In the genomic region with DNA sequence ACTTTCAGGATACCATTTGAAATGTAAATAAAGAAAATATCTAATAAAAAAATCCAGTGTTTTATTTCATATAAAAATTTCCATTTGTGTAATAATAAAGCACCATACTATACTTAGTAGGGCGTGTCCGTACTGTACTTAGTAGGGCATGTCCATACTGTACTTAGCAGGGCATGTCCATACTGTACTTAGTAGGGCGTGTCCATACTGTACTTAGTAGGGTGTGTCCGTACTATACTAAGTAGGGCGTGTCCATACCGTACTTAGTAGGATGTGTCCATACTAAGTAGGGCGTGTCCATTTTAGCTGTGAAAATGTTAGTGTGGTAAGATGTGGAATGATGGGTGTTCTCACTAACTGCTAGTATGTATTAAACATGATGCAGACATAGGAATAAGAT, we compare ENCODE assay signal across 20 mouse cellular contexts.
A peak's percentile ranks its signal among the peaks of the same experiment; 100 is the strongest.
DNase-seq lines count a peak whose midpoint lies in the region; ATAC-seq and TF ChIP-seq lines count a peak whose summit lies in the region.
"Had no signal": no experiment of that assay in that cellular context is flagged by ENCODE, and none has a peak within 500 bp of the region (broad histone marks: within the 10 kb centered on the region; RNA-seq: fewer than 3 reads in every experiment).

No protein-coding gene starts in this region.

- H3K36me3 ChIP-seq in heart, embryonic 12.5 days, result no peaks in the 10 kb centered on the region
- H3K36me3 ChIP-seq in heart, adult 2 months (ENCODE audit: control insufficient read depth, insufficient read depth, low read length), result no peaks in the 10 kb centered on the region
- H3K36me3 ChIP-seq in limb, embryonic 13.5 days, result no peaks in the 10 kb centered on the region
- no peaks in the 10 kb centered on the region for H3K36me3 ChIP-seq in limb, embryonic 10.5 days
- no peaks in the 10 kb centered on the region for H3K36me3 ChIP-seq in stomach, embryonic 16.5 days (ENCODE audit: control insufficient read depth, insufficient read depth, low read length)
- H3K36me3 ChIP-seq in stomach, postnatal 0 days (ENCODE audit: control insufficient read depth, insufficient read depth, low read length), result no peaks in the 10 kb centered on the region
- H3K36me3 ChIP-seq in forebrain, embryonic 15.5 days, result no peaks in the 10 kb centered on the region
- H3K36me3 ChIP-seq: embryonic facial prominence, embryonic 15.5 days; heart, embryonic 10.5 days; heart, embryonic 15.5 days had no signal

- TF ChIP-seq POLR2A in heart, adult 2 months (IDR thresholded peaks at IDR 0.05; ENCODE audit: insufficient read depth, low read depth, low read length), result no peak

- no peak overlapping the region for H3K27ac ChIP-seq in heart, embryonic 12.5 days (ENCODE audit: poor library complexity, severe bottlenecking)
- H3K27ac ChIP-seq in heart, adult 2 months, result no peak overlapping the region
- no peak overlapping the region for H3K27ac ChIP-seq in limb, embryonic 13.5 days
- no peak overlapping the region for H3K27ac ChIP-seq in limb, embryonic 10.5 days
- H3K27ac ChIP-seq in stomach, embryonic 16.5 days (ENCODE audit: low read length), result no peak overlapping the region
- no peak overlapping the region for H3K27ac ChIP-seq in stomach, postnatal 0 days (replicated peaks)
- no peak overlapping the region for H3K27ac ChIP-seq in forebrain, embryonic 15.5 days (replicated peaks)
- H3K27ac ChIP-seq: embryonic facial prominence, embryonic 15.5 days; gastrocnemius, adult 2 months; heart, embryonic 10.5 days; heart, embryonic 15.5 days had no signal

- no peak overlapping the region for H3K4me3 ChIP-seq in heart, embryonic 12.5 days
- no peak overlapping the region for H3K4me3 ChIP-seq in heart, adult 2 months
- no peak overlapping the region for H3K4me3 ChIP-seq in limb, embryonic 13.5 days
- no peak overlapping the region for H3K4me3 ChIP-seq in limb, embryonic 10.5 days
- H3K4me3 ChIP-seq in stomach, embryonic 16.5 days (replicated peaks; ENCODE audit: low read length), result no peak overlapping the region
- H3K4me3 ChIP-seq in stomach, postnatal 0 days (ENCODE audit: low read depth, low read length), result no peak overlapping the region
- no peak overlapping the region for H3K4me3 ChIP-seq in forebrain, embryonic 15.5 days
- H3K4me3 ChIP-seq: embryonic facial prominence, embryonic 15.5 days; erythroblast, embryonic 14.5 days; gastrocnemius, adult 2 months; heart, embryonic 10.5 days; heart, embryonic 15.5 days had no signal

- H3K27me3 ChIP-seq in heart, embryonic 12.5 days (replicated peaks), result no peaks in the 10 kb centered on the region
- no peaks in the 10 kb centered on the region for H3K27me3 ChIP-seq in heart, adult 2 months (ENCODE audit: control insufficient read depth, insufficient read depth, low read length)
- H3K27me3 ChIP-seq in limb, embryonic 13.5 days, result no peaks in the 10 kb centered on the region
- H3K27me3 ChIP-seq in limb, embryonic 10.5 days (ENCODE audit: low read depth, poor library complexity, severe bottlenecking), result no peaks in the 10 kb centered on the region
- H3K27me3 ChIP-seq in stomach, embryonic 16.5 days (ENCODE audit: control insufficient read depth, insufficient read depth, low read length), result no peaks in the 10 kb centered on the region
- H3K27me3 ChIP-seq in stomach, postnatal 0 days (ENCODE audit: control insufficient read depth, insufficient read depth, low read length), result no peaks in the 10 kb centered on the region
- H3K27me3 ChIP-seq in forebrain, embryonic 15.5 days, result no peaks in the 10 kb centered on the region
- H3K27me3 ChIP-seq: embryonic facial prominence, embryonic 15.5 days; heart, embryonic 15.5 days had no signal

- H3K4me2 ChIP-seq in heart, embryonic 12.5 days, result no peak overlapping the region
- no peak overlapping the region for H3K4me2 ChIP-seq in limb, embryonic 13.5 days (replicated peaks)
- no peak overlapping the region for H3K4me2 ChIP-seq in stomach, embryonic 16.5 days (ENCODE audit: low read depth, low read length)
- H3K4me2 ChIP-seq in stomach, postnatal 0 days (replicated peaks; ENCODE audit: low read depth), result no peak overlapping the region
- H3K4me2 ChIP-seq in forebrain, embryonic 15.5 days (replicated peaks), result no peak overlapping the region
- H3K4me2 ChIP-seq: embryonic facial prominence, embryonic 15.5 days; heart, embryonic 15.5 days had no signal

- TF ChIP-seq CTCF in heart, adult 2 months (IDR thresholded peaks at IDR 0.05), result no peak
- no peak for TF ChIP-seq CTCF in stomach, postnatal 0 days (IDR thresholded peaks at IDR 0.05; ENCODE audit: low read depth)

- TF ChIP-seq EP300 in heart, adult 2 months (IDR thresholded peaks at IDR 0.05; ENCODE audit: insufficient read depth, low read depth, low read length), result no peak
- TF ChIP-seq EP300 in stomach, postnatal 0 days (optimal IDR thresholded peaks at IDR 0.05), result no peak

- DNase-seq in heart, adult 2 months, result no peak
- DNase-seq in limb, embryonic 10.5 days (ENCODE audit: low spot score), result no peak
- DNase-seq in stomach, postnatal 0 days (ENCODE audit: low spot score), result no peak
- DNase-seq in right cerebral cortex, adult 2 months (ENCODE audit: low spot score in 2 of 2), result no peak
- DNase-seq: adrenal gland, postnatal 10 days; cerebellum, adult 11 months; cerebellum, adult 8-10 months; embryo, embryonic 11 days; gastrocnemius, adult 2 months; gastrocnemius, postnatal 25 days; heart, postnatal 14 days had no signal

- no peaks in the 10 kb centered on the region for H3K79me2 ChIP-seq in heart, adult 2 months (replicated peaks; ENCODE audit: control insufficient read depth, insufficient read depth, low read length)

- H3K4me1 ChIP-seq in heart, embryonic 12.5 days (replicated peaks), result no peaks in the 10 kb centered on the region
- H3K4me1 ChIP-seq in heart, adult 2 months (ENCODE audit: control insufficient read depth, insufficient read depth, low read length), result no peaks in the 10 kb centered on the region
- H3K4me1 ChIP-seq in limb, embryonic 13.5 days, result no peaks in the 10 kb centered on the region
- no peaks in the 10 kb centered on the region for H3K4me1 ChIP-seq in limb, embryonic 10.5 days
- no peaks in the 10 kb centered on the region for H3K4me1 ChIP-seq in stomach, embryonic 16.5 days (ENCODE audit: control insufficient read depth, insufficient read depth, low read length)
- no peaks in the 10 kb centered on the region for H3K4me1 ChIP-seq in stomach, postnatal 0 days (replicated peaks; ENCODE audit: control insufficient read depth, insufficient read depth)
- H3K4me1 ChIP-seq in forebrain, embryonic 15.5 days, result no peaks in the 10 kb centered on the region
- H3K4me1 ChIP-seq: embryonic facial prominence, embryonic 15.5 days; heart, embryonic 10.5 days; heart, embryonic 15.5 days had no signal

- intact Hi-C loops in heart, adult 2 months (cut with DNase I), result no loop called here

- WGBS in heart, embryonic 12.5 days, result 81% methylated on average over 7 of the region's 7 CpGs
- WGBS in heart, adult 2 months, result 83% methylated on average over 7 of the region's 7 CpGs
- 92% methylated on average over 7 of the region's 7 CpGs for WGBS in limb, embryonic 13.5 days
- WGBS in limb, embryonic 10.5 days, result 94% methylated on average over 7 of the region's 7 CpGs
- 86% methylated on average over 7 of the region's 7 CpGs for WGBS in stomach, embryonic 16.5 days
- 85% methylated on average over 7 of the region's 7 CpGs for WGBS in stomach, postnatal 0 days
- WGBS in forebrain, embryonic 15.5 days, result 95% methylated on average over 7 of the region's 7 CpGs

- ATAC-seq in heart, embryonic 12.5 days (ENCODE audit: insufficient number of reproducible peaks, low FRiP score), result 0 out of 2 replicates have a peak, but pooled peaks have one; percentile 39
- peak; percentile 44; the same call in 1 of the 2 replicates for ATAC-seq in limb, embryonic 13.5 days (ENCODE audit: low FRiP score, low read depth)
- ATAC-seq in stomach, embryonic 16.5 days (ENCODE audit: insufficient read depth, low FRiP score), result peak; percentile 47; the same call in 1 of the 2 replicates
- no peak for ATAC-seq in stomach, postnatal 0 days (ENCODE audit: low FRiP score, low TSS enrichment)
- peak; percentile 64; the same call in 1 of the 2 replicates for ATAC-seq in forebrain, embryonic 15.5 days (replicated peaks)
- ATAC-seq: hindbrain, embryonic 16.5 days had no signal

- no peaks in the 10 kb centered on the region for H3K9me3 ChIP-seq in heart, embryonic 12.5 days (replicated peaks)
- no peaks in the 10 kb centered on the region for H3K9me3 ChIP-seq in limb, embryonic 13.5 days
- H3K9me3 ChIP-seq in limb, embryonic 10.5 days (replicated peaks), result no peaks in the 10 kb centered on the region
- H3K9me3 ChIP-seq in stomach, embryonic 16.5 days (replicated peaks; ENCODE audit: control insufficient read depth, low read length), result no peaks in the 10 kb centered on the region
- no peaks in the 10 kb centered on the region for H3K9me3 ChIP-seq in stomach, postnatal 0 days (ENCODE audit: control insufficient read depth, low read length)
- no peaks in the 10 kb centered on the region for H3K9me3 ChIP-seq in forebrain, embryonic 15.5 days
- H3K9me3 ChIP-seq: embryonic facial prominence, embryonic 15.5 days; heart, embryonic 10.5 days; heart, embryonic 15.5 days had no signal

- H3K9ac ChIP-seq in heart, embryonic 12.5 days, result no peak overlapping the region
- H3K9ac ChIP-seq in heart, adult 2 months (ENCODE audit: low read depth, low read length), result no peak overlapping the region
- H3K9ac ChIP-seq in limb, embryonic 13.5 days, result no peak overlapping the region
- H3K9ac ChIP-seq in stomach, embryonic 16.5 days (ENCODE audit: low read length), result no peak overlapping the region
- no peak overlapping the region for H3K9ac ChIP-seq in stomach, postnatal 0 days (ENCODE audit: low read length)
- no peak overlapping the region for H3K9ac ChIP-seq in forebrain, embryonic 15.5 days (replicated peaks)
- H3K9ac ChIP-seq: embryonic facial prominence, embryonic 15.5 days; heart, embryonic 15.5 days had no signal
